Mouse (Mus musculus): Measurements from ENCODE around the gene Katnal1.

The Katnal1 gene

DNA sequence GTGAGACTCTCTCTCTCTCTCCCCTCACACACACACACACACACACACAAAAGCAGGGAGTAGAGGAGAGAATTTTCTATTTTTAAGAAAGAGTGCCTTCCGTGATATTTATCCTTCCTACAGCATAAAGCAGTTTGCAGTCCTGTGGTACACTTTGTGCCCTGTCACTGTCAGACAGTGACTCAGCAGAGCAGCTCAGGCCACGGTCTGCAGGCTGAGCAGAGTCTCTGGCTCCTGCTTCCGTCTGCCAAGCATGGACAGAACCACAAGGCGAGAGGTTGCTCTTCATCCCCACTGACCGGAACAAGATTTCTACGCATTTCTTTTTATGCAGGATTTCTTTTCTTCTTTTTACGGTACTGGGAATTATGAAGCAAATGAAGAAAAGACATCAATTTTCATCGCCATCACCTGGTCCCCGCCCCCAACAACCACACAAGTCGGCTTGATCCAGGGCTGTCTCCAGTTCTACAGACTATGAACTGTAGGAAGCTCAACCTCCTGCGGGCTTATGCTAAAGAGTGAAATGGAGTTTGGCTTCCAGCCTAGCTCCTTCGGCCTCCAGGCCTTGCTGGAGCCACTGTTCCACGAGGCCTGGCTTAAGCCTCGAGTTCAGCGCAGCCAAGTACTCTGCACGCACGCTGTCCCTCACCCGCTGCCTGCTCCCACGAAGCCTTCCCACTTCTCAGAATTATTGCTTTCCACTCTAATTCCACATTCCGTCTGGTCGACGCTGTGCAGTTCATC is 25.4 kb upstream of the Katnal1 start:
- no peak for DNase-seq (ENCODE audit: low read depth)

DNA sequence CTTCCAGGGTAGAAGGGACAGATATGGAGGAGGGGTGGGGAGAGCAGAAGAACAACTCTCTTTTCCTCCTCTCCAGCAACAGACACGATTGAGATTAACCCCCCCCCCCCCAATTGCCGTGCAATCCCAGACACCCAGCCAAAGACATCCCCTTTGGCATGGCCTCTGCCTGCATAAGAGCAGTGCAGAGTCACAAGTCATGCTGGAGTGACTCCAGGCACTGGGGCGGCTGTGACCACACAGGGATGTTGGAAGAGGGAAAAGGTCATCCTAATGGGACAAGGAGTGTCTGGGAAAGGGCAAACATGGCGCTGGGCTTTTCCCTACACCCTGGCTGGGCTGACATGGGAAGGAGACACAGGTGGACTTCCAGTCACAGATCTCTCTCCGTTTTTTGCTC is 24.0 kb upstream of the Katnal1 start:
- DNase-seq (ENCODE audit: low read depth) = no peak

DNA sequence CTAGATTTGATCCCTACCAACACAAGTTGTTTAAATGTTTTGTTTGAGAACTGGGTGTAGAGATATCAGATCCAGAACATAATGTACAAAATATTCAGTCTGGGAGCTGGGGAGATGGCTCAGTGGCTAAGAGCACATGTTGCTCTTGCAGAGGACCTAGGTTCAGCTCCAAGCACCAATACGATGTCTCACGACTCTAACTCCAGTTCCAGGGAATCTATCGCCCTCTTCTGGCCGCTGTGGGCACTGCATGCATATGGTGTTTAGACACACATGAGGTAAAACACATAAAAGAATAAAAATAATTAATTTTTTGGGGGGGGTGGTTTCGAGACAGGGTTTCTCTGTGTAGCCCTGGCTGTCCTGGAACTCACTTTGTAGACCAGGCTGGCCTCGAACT is 23.3 kb upstream of the Katnal1 start:
- no peak for DNase-seq (ENCODE audit: low read depth)

DNA sequence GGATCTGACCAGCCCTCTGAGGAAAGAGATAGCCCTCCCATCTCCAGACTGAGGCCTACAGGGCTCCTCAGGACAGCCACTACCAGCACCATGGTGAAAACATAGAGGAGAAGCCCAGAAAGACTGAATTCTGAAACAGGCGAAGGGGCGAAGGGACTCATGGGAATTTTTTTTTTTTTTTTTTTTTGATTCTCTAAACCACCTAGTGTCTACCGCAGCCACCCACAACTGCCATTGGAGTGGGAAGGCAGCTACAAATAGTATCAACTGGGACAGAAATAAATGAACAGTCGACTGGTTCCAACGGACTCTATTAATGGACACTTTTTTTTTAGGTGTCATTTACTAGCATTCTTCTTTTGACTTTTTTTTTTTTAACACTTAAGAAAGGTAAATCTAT is 22.2 kb upstream of the Katnal1 start:
- no peak for DNase-seq (ENCODE audit: low read depth)

DNA sequence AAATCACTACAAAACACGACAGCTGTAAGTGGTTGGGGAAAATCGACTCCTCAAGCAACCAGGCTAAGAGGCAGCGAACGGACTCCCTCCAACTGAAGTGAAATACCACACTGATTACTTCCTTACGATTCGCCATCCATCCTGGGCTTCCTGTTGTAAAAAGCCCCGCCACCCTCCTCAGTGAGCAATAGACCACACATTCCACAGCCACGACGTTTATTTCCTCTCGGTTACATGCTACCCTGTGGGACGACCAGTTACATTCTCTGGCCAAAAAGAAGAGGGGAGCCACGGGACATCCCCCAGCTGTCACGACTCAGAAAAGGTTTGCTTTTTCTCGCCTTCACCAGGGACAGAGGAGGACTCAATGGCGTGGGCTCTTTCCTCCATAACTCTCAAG is 20.9 kb upstream of the Katnal1 start:
- no peak for DNase-seq (ENCODE audit: low read depth)

DNA sequence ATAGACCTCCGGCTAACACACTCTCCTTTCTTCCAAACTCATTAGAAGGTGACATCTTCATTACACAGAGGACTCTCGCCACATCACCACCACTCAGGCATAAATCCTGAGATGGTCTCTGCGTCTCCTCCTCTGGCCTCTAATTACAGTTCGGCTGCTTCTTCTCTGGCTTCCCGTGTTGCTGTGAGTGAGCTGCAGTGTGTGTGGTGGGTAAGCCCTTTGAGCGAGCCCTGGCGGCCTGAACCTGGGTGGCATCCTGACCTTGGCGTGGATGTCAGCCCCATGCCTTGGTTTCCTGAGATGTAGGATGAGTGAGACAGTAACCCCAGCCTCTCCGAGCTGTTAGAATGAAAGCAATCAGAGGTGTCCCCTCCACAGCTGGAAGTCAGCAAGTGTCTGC is 19.5 kb upstream of the Katnal1 start:
- DNase-seq (ENCODE audit: low read depth) = no peak

DNA sequence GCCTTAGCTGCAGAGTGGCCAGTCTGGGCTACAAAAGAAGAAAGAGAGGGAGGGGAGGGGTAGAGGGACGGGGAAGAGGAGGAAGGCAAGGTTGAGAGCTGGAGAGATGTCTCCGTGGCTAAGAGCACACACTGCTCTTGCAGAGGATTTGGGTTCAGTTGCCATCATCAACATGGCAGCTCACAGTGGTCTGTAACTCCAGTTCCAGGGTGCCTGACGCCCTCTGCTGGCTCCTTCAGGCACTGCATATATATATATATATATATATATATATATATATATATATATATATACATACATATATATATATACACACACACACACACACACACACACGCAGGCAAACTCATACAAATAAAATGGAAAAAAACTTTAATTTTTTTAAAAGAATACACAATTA is 18.3 kb upstream of the Katnal1 start:
- DNase-seq (ENCODE audit: low read depth) = no peak

DNA sequence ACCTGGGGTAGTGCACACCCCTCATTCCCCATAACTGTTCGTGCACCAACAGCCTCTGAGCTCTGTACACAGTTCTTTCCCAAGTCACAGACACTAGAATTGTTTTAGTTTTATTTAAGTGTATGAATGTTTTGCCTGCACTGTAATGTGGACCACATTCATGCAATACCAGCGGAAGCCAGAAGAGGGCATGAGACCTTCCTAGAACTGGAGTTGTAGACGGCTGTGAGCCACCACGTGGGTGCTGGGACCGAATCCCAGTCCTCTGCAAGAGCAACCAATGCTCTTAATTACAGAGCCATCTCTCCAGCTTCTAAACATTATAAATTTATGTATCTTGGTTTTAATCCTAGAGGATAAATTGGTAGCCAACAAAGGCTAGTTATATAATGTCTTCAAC is 17.7 kb upstream of the Katnal1 start:
- DNase-seq (ENCODE audit: low read depth) = no peak

DNA sequence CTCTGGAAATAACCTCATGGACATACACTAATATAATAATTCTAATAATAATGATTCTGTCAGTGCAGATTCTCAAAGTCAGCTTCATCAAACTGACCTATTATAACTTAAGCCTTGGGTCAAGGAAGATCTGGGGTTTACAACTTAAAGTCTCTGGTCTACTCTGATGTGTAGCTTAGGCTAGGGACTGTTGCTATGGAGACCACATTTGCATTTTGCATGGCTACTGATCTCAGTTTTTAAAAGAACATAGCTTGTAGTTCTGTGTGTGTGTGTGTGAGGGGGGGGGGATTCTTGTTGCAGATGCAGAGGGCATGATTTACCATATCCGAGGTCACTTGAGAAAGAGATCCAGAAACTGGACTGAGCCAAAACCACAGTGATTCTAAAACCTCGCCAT is 16.6 kb upstream of the Katnal1 start:
- DNase-seq (ENCODE audit: low read depth) = no peak

DNA sequence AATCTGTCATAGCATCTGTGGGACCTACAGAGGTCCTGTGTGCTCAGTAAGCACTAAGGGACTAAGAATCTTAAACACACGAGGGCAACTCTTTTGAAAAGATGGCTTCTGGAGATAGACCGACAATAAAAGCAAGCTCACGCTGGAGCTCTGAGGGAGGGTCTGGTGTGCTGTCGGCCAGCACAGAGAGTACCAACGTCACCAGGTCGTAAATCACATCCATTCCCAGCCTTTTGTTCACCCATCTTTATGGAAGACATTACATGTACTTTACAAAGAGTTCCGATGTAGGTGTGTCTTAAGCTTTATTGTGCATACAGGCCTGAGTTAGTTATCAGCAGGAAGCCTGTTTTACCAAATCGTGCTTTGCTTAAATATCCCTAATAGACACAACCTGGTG is 14.9 kb upstream of the Katnal1 start:
- DNase-seq (ENCODE audit: low read depth) = no peak

DNA sequence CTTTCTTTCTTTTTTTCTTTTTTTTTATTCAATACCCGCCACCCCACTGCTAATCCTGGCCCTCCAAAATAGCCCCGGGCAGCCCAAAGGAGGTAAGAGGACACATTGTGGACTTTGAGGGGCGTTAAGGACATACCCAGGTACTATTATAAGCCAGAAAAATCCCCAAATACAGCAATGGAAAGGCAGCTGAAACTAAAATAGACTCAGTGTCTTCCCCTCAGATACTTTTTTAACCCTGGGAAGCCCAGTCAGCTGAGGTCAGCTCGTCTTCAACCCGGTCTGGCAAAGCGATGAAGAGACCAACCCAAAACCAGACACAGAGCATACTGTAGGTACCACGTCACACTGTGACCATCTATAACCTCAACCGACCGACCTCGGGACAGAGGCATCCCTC is 14.3 kb upstream of the Katnal1 start:
- DNase-seq (ENCODE audit: low read depth) = no peak

DNA sequence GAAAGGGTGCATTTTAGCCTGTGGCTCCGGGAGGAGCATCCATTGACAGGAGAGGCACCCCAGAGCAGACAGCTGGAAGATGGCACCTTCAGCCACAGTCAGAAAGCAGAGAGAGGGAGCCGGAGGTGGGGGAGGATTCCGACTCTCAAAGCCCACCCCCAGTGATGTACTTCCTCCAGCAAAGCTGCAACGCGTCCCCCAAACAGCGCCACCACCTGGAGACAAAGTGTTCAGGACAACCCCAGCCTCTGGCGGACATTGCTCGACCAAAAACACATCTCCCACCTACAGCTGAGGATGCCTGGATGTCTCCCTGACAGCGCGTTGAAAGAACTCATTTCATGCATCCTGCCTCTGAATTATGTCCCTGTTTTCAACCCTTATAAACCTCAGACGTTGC is 13.8 kb upstream of the Katnal1 start:
- no peak for DNase-seq (ENCODE audit: low read depth)

DNA sequence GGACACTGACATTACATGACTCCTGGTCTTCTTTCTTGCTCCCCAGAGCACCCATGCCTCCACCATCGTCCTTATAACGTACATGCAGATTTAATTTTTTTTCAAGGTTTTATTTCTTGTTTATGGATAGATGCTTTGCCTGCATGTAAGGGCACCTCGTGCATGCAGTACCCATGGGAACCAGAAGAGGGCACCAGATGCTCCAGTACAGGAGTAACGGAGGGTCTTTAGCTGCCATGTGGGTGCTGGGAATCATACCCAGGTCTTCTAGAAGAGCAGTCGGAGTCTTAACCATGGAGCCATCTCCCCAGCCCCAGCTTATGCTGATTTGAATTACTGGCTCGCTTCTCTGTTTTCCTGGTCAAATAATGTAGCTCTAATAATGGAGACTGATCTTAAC is 13.2 kb upstream of the Katnal1 start:
- DNase-seq (ENCODE audit: low read depth) = no peak

DNA sequence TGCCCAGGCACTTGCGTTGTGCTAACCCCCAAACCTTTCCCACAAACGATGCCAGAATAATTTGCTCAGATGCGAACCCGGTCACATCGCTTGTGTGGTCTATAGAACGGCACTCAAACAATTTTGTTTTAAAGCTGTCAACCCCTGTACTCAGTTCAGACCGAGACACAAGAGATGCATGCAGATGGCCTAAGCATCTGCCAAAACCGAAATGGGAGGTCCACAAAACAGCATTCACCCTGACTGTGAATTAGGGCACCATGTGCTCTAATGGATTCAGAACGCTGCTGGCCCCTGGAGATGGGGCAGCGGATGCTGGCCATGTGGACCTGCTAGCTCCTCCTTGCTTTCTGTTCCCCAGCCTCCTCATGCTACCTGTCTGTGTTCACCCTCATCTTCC is 12.7 kb upstream of the Katnal1 start:
- DNase-seq (ENCODE audit: low read depth) = no peak

DNA sequence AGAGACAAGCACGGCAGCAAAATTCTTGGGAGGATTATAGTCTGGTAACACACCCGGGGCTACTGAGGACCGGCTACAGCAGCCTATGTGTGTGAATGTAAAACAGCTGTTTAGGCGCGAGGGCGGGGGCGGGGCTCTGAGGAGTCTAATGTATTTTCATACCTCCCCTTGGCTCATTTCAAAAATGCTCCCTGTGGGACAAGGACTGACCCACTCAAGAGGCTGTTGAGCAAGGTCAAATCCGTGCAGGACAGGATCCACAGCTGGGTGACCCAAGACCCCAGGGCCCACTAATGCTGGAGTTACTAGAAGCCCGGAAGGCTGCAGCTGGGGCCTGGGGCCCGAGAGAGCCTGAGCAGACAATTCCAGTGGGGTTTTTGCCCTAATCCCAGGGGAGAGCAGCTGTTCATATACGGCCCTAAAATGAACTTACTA is 10.8 kb upstream of the Katnal1 start:
- no peak for DNase-seq (ENCODE audit: low read depth)

DNA sequence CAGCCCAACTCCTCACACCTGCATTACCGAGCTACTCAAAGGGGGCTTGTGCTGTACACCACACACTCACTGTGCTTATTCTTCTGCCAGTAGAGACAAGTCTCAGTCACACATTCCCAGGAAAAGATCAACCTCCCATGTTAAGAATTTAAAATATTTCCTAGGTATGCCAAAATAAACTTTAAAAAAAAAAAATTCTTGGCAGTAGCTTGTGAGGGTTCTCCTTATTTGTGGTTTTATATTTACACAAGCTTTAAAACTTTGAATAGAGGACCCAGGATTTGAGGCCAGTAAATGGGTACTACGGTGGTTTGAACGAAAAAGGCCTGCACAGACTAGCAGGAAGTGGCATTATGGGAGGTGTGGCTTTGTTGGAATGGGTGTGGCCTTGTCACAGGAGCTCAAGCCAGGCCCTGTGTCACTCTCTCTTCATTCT is 7.4 kb upstream of the Katnal1 start:
- no peak for DNase-seq (ENCODE audit: low read depth)

DNA sequence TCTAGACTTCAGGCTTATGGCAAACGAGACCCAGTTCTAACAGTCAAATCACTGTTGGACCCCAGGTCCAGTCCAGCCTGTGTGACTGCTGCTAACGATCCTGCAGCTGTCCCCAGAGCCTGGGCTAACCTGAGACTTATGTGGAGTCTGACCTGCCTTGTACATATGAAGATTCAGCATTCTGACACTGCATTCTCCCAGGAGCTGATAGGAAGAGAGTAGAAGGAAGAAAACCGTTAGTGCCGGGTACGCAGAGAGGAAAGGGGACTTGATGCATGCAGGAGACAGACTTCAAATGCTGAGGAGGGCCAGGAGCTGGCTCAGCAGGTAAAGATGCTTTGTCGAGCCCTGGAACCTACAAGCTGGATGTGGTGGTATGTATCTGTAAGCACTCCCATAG is 6.8 kb upstream of the Katnal1 start:
- DNase-seq (ENCODE audit: low read depth) = no peak

DNA sequence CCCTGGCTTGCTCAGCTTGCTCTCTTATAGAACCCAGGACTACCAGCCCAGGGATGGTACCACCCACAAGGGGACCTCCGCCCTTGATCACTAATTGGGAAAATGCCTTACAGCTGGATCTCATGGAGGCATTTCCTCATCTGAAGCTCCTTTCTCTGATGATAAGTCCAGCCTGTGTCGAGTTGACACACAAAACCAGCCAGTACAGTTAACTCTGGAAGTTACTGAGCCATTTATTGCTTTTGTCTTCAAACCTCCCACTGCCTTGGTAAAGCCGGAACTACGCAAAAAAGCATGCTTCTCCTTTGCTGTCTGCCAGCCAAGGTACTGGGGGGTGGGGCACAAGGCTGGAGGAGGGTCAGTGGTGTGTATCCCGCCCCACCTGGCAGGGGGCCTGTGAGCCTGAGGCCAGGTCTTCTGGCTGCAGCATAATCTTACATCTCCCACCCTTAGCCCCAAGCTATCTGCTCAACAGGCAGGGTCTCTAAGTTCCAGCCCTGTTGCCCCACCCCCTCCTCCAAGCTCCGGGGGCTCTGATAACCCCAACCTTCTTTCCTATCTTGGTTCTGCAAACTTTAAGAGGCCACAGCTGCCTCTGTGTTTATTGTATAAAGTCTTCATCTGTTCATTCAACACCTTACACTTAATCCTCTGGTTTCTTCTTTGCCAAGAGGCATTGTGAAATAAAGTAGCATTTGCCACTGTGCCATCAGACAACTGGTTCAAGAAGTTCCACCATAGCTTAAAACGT is 6.1 kb upstream of the Katnal1 start:
- DNase-seq (ENCODE audit: low read depth) = no peak

DNA sequence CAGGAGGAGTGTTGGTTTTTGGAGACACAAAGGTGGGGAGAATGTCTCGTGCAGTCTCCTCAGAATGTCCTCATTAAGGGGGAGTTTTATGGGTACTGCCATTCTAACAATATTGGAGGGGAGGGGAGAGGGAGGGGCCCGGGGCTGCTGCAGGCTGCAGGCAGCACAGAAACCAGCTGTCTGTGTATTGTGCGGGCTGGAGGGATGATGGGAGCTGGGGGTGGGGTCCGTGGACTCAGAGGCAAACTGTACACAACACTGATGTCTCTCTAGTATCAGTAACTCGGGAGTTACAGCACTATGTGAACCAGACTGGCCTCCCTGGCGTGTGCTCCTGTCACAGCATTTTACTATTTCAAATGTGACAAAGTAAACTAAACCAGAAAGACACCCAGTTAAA is 5.3 kb upstream of the Katnal1 start:
- no peak for DNase-seq (ENCODE audit: low read depth)

DNA sequence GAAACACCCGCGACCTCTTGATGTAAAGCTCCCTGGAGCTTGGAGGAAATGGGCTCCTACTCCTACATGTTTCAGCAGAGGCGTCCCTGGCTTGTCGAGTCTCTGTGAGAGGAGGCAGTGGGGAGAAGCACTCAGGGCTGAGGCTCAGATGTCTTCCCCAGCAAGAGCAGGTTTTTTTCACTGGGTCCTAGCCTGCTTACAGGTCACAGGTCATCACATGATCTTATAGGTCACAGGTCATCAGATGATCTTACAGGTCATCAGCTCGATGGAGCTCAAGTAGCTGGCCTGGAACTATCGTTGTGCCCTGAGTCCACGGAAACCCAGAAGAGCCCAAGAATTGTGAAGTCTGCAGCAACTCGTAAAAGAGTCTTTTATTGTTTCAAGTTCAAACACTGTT is 4.6 kb upstream of the Katnal1 start:
- no peak for DNase-seq (ENCODE audit: low read depth)

DNA sequence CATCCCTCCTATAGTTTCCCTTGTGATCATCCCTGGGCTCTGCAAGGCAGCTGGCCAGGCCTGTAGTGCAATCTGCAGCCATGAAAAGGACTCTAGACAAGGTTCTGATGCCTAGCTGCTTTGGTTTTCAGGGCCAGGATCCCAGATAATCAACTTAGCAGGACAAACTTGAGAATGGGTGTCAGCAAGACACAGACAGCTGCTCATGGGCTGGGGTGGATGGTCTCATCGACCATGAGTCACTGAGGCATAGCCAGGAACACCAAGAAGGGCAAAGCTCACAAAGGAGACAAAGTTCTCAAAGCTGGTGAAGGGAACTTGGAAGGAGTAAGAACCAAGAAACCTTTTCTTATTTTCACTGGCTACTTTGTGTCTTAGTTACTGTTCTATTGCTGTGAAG is 2.2 kb upstream of the Katnal1 start:
- DNase-seq (ENCODE audit: low read depth) = no peak

DNA sequence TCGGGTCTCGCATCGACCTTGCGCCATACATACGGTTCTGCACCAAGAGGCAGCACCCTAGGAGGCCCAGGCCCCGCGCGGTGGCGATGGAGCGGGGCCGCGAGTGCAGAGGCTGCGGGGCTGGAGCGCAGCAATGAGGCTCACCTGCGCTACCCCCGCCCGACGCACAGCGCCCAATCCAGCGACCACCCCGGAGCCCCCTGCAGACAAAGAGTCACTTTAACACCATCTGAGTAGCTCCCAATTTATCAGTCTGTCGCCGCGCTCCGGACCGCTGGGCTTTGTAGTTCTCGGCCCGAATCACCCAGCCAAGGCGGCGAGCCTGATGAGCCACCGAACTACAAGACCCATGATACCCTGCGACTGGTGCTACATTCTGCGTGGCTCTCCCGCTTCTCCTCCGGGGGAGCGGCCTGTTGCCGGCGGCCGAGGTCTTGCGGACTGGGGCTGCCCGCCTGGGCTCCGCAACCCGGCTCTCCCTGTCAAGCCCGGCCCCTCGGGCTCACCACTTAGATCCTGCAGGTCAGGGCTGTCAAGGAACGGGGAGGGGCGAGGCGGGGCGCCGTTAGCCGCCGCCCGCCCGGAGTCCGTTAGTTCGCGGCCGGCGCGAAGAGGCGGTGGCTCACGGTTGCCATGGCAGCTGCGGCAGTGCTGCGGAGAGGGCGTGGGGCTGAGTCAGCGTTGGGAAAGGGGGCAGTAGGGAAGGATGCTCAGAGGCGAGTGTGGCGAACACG is 571 bp downstream of the Katnal1 start:
- peak; percentile 89 for DNase-seq (ENCODE audit: low read depth)

DNA sequence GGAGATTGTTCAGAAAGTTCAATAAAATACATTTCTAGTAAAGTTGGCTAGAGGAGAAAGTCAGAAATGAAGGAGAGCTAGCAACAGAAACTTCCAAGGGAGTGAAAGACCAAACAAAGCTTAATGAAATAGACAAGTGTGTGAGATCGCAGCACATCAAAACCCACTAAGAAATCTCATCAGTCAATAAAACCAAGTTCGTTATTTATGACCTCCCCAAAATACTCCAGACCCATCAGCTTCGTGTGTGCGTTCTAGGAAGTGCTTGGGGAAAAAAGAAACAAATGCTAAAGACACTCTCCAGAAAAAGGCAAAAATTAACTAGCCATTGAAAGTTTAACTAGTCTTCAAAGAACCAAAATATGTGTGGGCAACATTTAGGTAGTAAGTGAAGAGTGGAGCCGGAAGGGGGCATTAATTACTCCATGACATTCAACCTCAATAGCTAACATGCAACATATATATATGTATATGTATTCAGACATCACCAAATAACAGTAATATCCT is 1.4 kb downstream of the Katnal1 start:
- DNase-seq (ENCODE audit: low read depth) = no peak

Data from c-Kit-positive CD71-negative TER-119-negative erythroid progenitor cells, embryonic 14.5 days (primary cell).